In the genomic region with DNA sequence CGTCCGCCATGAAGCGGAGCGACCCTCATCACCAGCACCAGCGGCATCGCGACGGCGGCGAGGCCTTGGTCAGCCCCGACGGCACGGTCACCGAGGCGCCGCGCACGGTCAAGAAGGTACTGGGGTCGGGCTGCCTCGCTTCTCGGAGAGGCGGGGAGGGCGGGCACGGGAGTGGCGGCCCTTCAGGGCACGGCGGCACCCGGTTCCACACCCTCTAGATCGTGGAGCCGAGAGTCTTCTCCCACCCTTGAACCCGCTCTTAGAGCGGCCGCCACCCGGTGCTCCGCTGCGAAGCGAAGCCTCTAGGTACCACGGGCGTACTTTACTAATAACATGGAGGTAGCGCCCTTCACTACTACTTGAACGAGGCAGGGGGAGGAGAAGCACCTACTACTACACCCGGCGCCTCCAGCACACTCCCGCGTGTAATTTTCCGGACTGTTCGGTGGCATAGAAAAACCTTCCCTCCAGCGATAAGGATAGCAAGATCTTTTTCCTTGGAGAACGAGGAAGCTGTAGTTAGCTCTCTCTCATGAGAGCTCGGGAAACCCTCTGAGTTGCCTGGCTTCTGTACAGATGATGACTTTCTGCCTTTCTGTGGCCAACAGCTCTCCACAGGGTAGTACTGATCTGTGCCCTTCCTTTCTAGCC, we compare ENCODE assay signal across 8 mouse cellular contexts. TPM values are rescaled to one million over a fixed set of nuclear protein-coding genes. Genes with fewer than 3 reads are reported as not detected.
DNase-seq lines count a peak whose midpoint lies in the region; ATAC-seq and TF ChIP-seq lines count a peak whose summit lies in the region.

No protein-coding gene starts in this region.

- no peak for DNase-seq in frontal cortex, postnatal 10 days (ENCODE audit: low spot score in 2 of 2)
- no peak for DNase-seq in G1E (ENCODE audit: low spot score)
- peak; percentile 31 for DNase-seq in heart, postnatal 0 days (ENCODE audit: low spot score)
- peak; percentile 54 for DNase-seq in left cerebral cortex, postnatal 4 days
- peak; percentile 29 for DNase-seq in mesoderm, embryonic 11.5 days (ENCODE audit: low read depth, low spot score)

- H3K4me1 ChIP-seq in G1E (ENCODE audit: insufficient read depth, low read depth, low read length) = peaks cover 30% of the 10 kb centered on the region
- H3K4me1 ChIP-seq in embryonic facial prominence, embryonic 12.5 days = 0 out of 2 replicates have a peak, but pooled peaks cover 9% of the 10 kb centered on the region
- 0 out of 2 replicates have a peak, but pooled peaks cover 6% of the 10 kb centered on the region for H3K4me1 ChIP-seq in heart, postnatal 0 days (ENCODE audit: control insufficient read depth, insufficient read depth)
- H3K4me1 ChIP-seq in stomach, embryonic 14.5 days (ENCODE audit: control insufficient read depth, insufficient read depth, low read length) = no peaks in the 10 kb centered on the region

- no peaks in the 10 kb centered on the region for H3K9me3 ChIP-seq in G1E (replicated peaks)
- H3K9me3 ChIP-seq in embryonic facial prominence, embryonic 12.5 days = no peaks in the 10 kb centered on the region
- no peaks in the 10 kb centered on the region for H3K9me3 ChIP-seq in heart, postnatal 0 days (replicated peaks; ENCODE audit: control insufficient read depth, low read length)
- H3K9me3 ChIP-seq in stomach, embryonic 14.5 days (ENCODE audit: control insufficient read depth, low read depth, low read length) = no peaks in the 10 kb centered on the region

- H3K4me3 ChIP-seq in G1E (ENCODE audit: low read depth, low read length) = peak overlapping the region; percentile 94
- H3K4me3 ChIP-seq in embryonic facial prominence, embryonic 12.5 days = peak overlapping the region; percentile 68
- H3K4me3 ChIP-seq in heart, postnatal 0 days (ENCODE audit: low read depth, low read length) = peak overlapping the region; percentile 82
- H3K4me3 ChIP-seq in stomach, embryonic 14.5 days (ENCODE audit: low read depth, low read length) = peak overlapping the region; percentile 85

- H3K27ac ChIP-seq in embryonic facial prominence, embryonic 12.5 days = peak overlapping the region; percentile 83
- H3K27ac ChIP-seq in heart, postnatal 0 days (ENCODE audit: low read depth) = peak overlapping the region; percentile 91
- H3K27ac ChIP-seq in stomach, embryonic 14.5 days (ENCODE audit: low read length) = peak overlapping the region; percentile 82

- TF ChIP-seq EP300 in heart, postnatal 0 days (IDR thresholded peaks at IDR 0.05; ENCODE audit: low read depth) = no peak

- ATAC-seq in frontal cortex, adult (ENCODE audit: low TSS enrichment) = peak; percentile 27
- ATAC-seq in G1E (ENCODE audit: extremely low read depth, insufficient number of reproducible peaks, low FRiP score, poor library complexity, severe bottlenecking) = no peak
- ATAC-seq in embryonic facial prominence, embryonic 12.5 days (ENCODE audit: insufficient number of reproducible peaks, insufficient read depth, low FRiP score, low TSS enrichment) = peak; percentile 49
- peak; percentile 22 for ATAC-seq in heart, postnatal 0 days (ENCODE audit: insufficient read depth, low read depth)
- ATAC-seq in stomach, embryonic 14.5 days (ENCODE audit: insufficient number of reproducible peaks, insufficient read depth, low FRiP score, low read depth) = peak; percentile 44

- no peaks in the 10 kb centered on the region for H3K27me3 ChIP-seq in G1E (ENCODE audit: insufficient read depth, low read length)
- H3K27me3 ChIP-seq in embryonic facial prominence, embryonic 12.5 days = no peaks in the 10 kb centered on the region
- no peaks in the 10 kb centered on the region for H3K27me3 ChIP-seq in heart, postnatal 0 days (ENCODE audit: control insufficient read depth, insufficient read depth, low read length)
- H3K27me3 ChIP-seq in stomach, embryonic 14.5 days (ENCODE audit: control insufficient read depth, insufficient read depth, low read length) = no peaks in the 10 kb centered on the region

- H3K9ac ChIP-seq in embryonic facial prominence, embryonic 12.5 days = peak overlapping the region; percentile 73
- peak overlapping the region; percentile 69 for H3K9ac ChIP-seq in heart, postnatal 0 days (replicated peaks; ENCODE audit: low read depth, low read length)
- peak overlapping the region; percentile 79 for H3K9ac ChIP-seq in stomach, embryonic 14.5 days (replicated peaks; ENCODE audit: low read depth, low read length)

- 1% methylated on average over 50 of the region's 50 CpGs for WGBS in embryonic facial prominence, embryonic 12.5 days
- under 1% methylated on average over 47 of the region's 50 CpGs for WGBS in heart, postnatal 0 days
- WGBS in stomach, embryonic 14.5 days = under 1% methylated on average over 50 of the region's 50 CpGs

- H3K4me2 ChIP-seq in embryonic facial prominence, embryonic 12.5 days (replicated peaks) = peak overlapping the region; percentile 60
- peak overlapping the region; percentile 80 for H3K4me2 ChIP-seq in heart, postnatal 0 days (ENCODE audit: low read depth, low read length)
- peak overlapping the region; percentile 59 for H3K4me2 ChIP-seq in stomach, embryonic 14.5 days (replicated peaks; ENCODE audit: low read depth, low read length)

- no peak for TF ChIP-seq CTCF in G1E (IDR thresholded peaks at IDR 0.05; ENCODE audit: low read depth, low read length)
- TF ChIP-seq CTCF in heart, postnatal 0 days (IDR thresholded peaks at IDR 0.05; ENCODE audit: low read depth) = no peak

- intact Hi-C loops in left cerebral cortex, postnatal 4 days (cut with DNase I) = loop anchor here (10.0 kb wide), 1 partner anchor 46 kb away; no protein-coding TSS in a partner anchor

- peaks cover 16% of the 10 kb centered on the region for H3K36me3 ChIP-seq in G1E (replicated peaks)
- H3K36me3 ChIP-seq in embryonic facial prominence, embryonic 12.5 days = no peaks in the 10 kb centered on the region
- H3K36me3 ChIP-seq in heart, postnatal 0 days (replicated peaks; ENCODE audit: control insufficient read depth, insufficient read depth, low read length) = no peaks in the 10 kb centered on the region
- H3K36me3 ChIP-seq in stomach, embryonic 14.5 days (ENCODE audit: control insufficient read depth, insufficient read depth, low read length) = no peaks in the 10 kb centered on the region

RNA-seq across cellular contexts. Expression of a gene that starts 1.1 kb away (rescaled TPM):
- total RNA-seq in G1E (2014; fragmentation: Nextera tagmentation) = 44.7 and 45.0 TPM in 2 replicates
- total RNA-seq in G1E (2017) = 76.1 and 81.5 TPM in 2 replicates
- 21.7 and 38.8 TPM in 2 replicates for polyA plus RNA-seq in G1E (2012)
- 20.5 and 21.4 TPM in 2 replicates for polyA plus RNA-seq in embryonic facial prominence, embryonic 12.5 days (2016; fragmentation: Nextera tagmentation; extraction: Ambion mirVana)
- 19.4 and 31.6 TPM in 2 replicates for total RNA-seq in heart, postnatal 0 days (2014; rRNA removed; ENCODE audit: low replicate concordance)
- polyA plus RNA-seq in heart, postnatal 0 days (2015; fragmentation: Nextera tagmentation; extraction: Ambion mirVana) = 3.4 and 3.7 TPM in 2 replicates
- 10 to 100 TPM; 51.3 to 54.1 TPM for total RNA-seq in left cerebral cortex, postnatal 4 days (2021)
- 33.9 and 35.1 TPM in 2 replicates for polyA plus RNA-seq in stomach, embryonic 14.5 days (2014; fragmentation: Nextera tagmentation; extraction: Ambion mirVana)

RNA-seq across cellular contexts. Expression of a gene that starts 33.6 kb away (rescaled TPM):
- total RNA-seq in G1E (2014; fragmentation: Nextera tagmentation) = 72.7 and 87.2 TPM in 2 replicates
- 42.0 and 46.9 TPM in 2 replicates for total RNA-seq in G1E (2017)
- 47.8 and 58.8 TPM in 2 replicates for polyA plus RNA-seq in G1E (2012)
- polyA plus RNA-seq in embryonic facial prominence, embryonic 12.5 days (2016; fragmentation: Nextera tagmentation; extraction: Ambion mirVana) = 69.1 and 70.5 TPM in 2 replicates
- 50.9 and 54.7 TPM in 2 replicates for total RNA-seq in heart, postnatal 0 days (2014; rRNA removed; ENCODE audit: low replicate concordance)
- polyA plus RNA-seq in heart, postnatal 0 days (2015; fragmentation: Nextera tagmentation; extraction: Ambion mirVana) = 6.5 and 7.1 TPM in 2 replicates
- 10 to 100 TPM; 14.6 to 16.2 TPM for total RNA-seq in left cerebral cortex, postnatal 4 days (2021)
- polyA plus RNA-seq in stomach, embryonic 14.5 days (2014; fragmentation: Nextera tagmentation; extraction: Ambion mirVana) = 49.8 and 58.4 TPM in 2 replicates

Comparison
In these comparisons a context has a peak if more than half of its experiments do, and no peak if none do; other contexts are left out.
1. DNase-seq: peak in heart, postnatal 0 days (single experiment), left cerebral cortex, postnatal 4 days (single experiment) and mesoderm, embryonic 11.5 days (single experiment); none in frontal cortex, postnatal 10 days (0 of 2) and G1E (single experiment).
2. Peak in every context shown above with its lines, with median percentiles within 50 percentile points of each other: H3K4me3 ChIP-seq, H3K27ac ChIP-seq, H3K4me2 ChIP-seq and H3K9ac ChIP-seq.